Mouse (Mus musculus) liver, embryonic 13.5 days (tissue): ENCODE measurements around the gene Flnb. TPM values are rescaled to one million over a fixed set of nuclear protein-coding genes. Genes with fewer than 3 reads are reported as not detected.

Source experiments
- ATAC-seq: fragments of 200-750 bp; cut with Nextera tagmentation; 2 replicates; pipeline ENCODE4 v1.8.0; 2017; ENCODE audit warnings: low read depth, mild to moderate bottlenecking, moderate number of reproducible peaks, moderate library complexity
- DNase-seq: peaks from one replicate; pipeline ENCODE4 v3.0.0; 2022
- H3K27ac ChIP-seq: fragments of 300-500 bp; sonication (generic); 2 replicates; pipeline ENCODE4 v1.5.1; 2015; ENCODE audit warnings: moderate library complexity, mild to moderate bottlenecking, inconsistent platforms
- H3K27me3 ChIP-seq: fragments of 300-500 bp; sonication (generic); 2 replicates; pipeline ENCODE4 v1.6.1; 2015; ENCODE audit warnings: mild to moderate bottlenecking, inconsistent platforms
- H3K36me3 ChIP-seq: fragments of 300-500 bp; sonication (generic); 2 replicates; pipeline ENCODE4 v1.6.1; 2015; ENCODE audit warnings: mild to moderate bottlenecking, inconsistent platforms
- H3K4me1 ChIP-seq: fragments of 300-500 bp; sonication (generic); replicated peaks from 2 replicates; pipeline ENCODE4 v1.6.1; 2015; ENCODE audit warnings: inconsistent platforms
- H3K4me2 ChIP-seq: fragments of 300-500 bp; sonication (generic); 2 replicates; pipeline ENCODE4 v1.6.1; 2015; ENCODE audit warnings: inconsistent platforms, mild to moderate bottlenecking, moderate library complexity
- H3K4me3 ChIP-seq: fragments of 300-500 bp; sonication (generic); replicated peaks from 2 replicates; pipeline ENCODE4 v1.5.1; 2015; ENCODE audit warnings: mild to moderate bottlenecking, inconsistent platforms
- H3K9ac ChIP-seq: fragments of 300-500 bp; sonication (generic); 2 replicates; pipeline ENCODE4 v1.6.1; 2015; ENCODE audit warnings: mild to moderate bottlenecking, inconsistent platforms
- H3K9me3 ChIP-seq: fragments of 300-500 bp; sonication (generic); replicated peaks from 2 replicates; pipeline ENCODE4 v1.6.1; 2016; ENCODE audit warnings: inconsistent platforms
- WGBS: fragments of 180-500 bp; shearing (Covaris S2); methylation state at CpG from one replicate; pipeline ENCODE4 v1.1.7; 2015; ENCODE audit not compliant: insufficient replicate concordance; 5-methylcytosine and 5-hydroxymethylcytosine counted together
- polyA plus RNA-seq: library from polyadenylated mRNA; unstranded; fragments of >200 nt; fragmentation: Nextera tagmentation; extraction: Ambion mirVana; gene quantifications from 2 replicates; pipeline ENCODE4 v1.2.1, GENCODE M21; 2015

Flnb gene
- polyA plus RNA-seq, 1 experiment from 2014 or later, result 2.9 TPM

DNA sequence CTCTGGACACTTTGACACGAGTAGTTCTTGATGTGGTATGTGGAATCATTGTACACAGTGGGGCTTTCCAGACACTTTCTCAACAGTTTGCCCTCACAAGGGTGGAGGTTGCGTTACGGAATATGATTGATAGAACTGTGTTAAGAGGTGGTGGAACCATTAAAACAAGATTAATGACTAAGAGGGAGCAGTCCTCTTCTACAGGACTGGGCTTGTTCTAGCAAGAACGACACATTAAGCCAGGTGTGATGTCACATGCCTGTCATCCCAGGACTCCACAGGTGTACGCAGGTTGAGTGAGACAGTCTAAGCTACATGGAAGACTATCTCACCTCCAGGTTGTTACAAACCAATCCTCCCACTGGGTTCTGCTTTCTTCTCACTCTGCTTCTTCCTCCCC is 181.7 kb downstream of the Flnb start:
- Histone ChIP-seq H3K9ac (no peak overlapping the region), H3K4me1 (peaks cover 17% of the 10 kb centered on the region; the same call in 1 of the 2 replicates), H3K9me3 (no peaks in the 10 kb centered on the region), H3K27ac (no peak overlapping the region), H3K4me2 (no peak overlapping the region), H3K4me3 (no peak overlapping the region), H3K36me3 (no peaks in the 10 kb centered on the region), H3K27me3 (peaks cover 54% of the 10 kb centered on the region)
- no peak for ATAC-seq
- DNase-seq, result no peak
- 65% methylated on average over 5 of the region's 5 CpGs for WGBS

- 65% methylated on average over 5 of the region's 5 CpGs for WGBS
- ATAC-seq (no peak), DNase-seq (no peak)
- no peak overlapping the region for H3K4me2 ChIP-seq
- no peak overlapping the region for H3K9ac ChIP-seq
- peaks cover 17% of the 10 kb centered on the region; the same call in 1 of the 2 replicates for H3K4me1 ChIP-seq
- no peak overlapping the region for H3K4me3 ChIP-seq
- peaks cover 56% of the 10 kb centered on the region for H3K27me3 ChIP-seq
- no peak overlapping the region for H3K27ac ChIP-seq
- H3K9me3 ChIP-seq, result no peaks in the 10 kb centered on the region
- H3K36me3 ChIP-seq, result no peaks in the 10 kb centered on the region
Measured at GRCm38 (mm10) chr14:8000247-8000646, 182.5 kb downstream of the Flnb start.

Other genes starting within 250 kb of the Flnb start
- gene Gm3558, start 249.4 kb upstream of the Flnb start, polyA plus RNA-seq, result 0.07 TPM in 1 of 2 replicates, not detected in the other
- gene Gm10338, start 222.4 kb upstream of the Flnb start, polyA plus RNA-seq, result not detected in 2 replicates
- gene Gm10128, start 174.0 kb upstream of the Flnb start, polyA plus RNA-seq, result not detected in 2 replicates
- not detected in 2 replicates for gene Gm26661, start 26.4 kb upstream of the Flnb start, polyA plus RNA-seq
- gene Gm45521, start 139.3 kb downstream of the Flnb start, polyA plus RNA-seq, result not detected in 2 replicates
- gene Dnase1l3, start 176.6 kb downstream of the Flnb start, polyA plus RNA-seq, result 1.3 and 1.8 TPM in 2 replicates
- gene Abhd6, start 184.9 kb downstream of the Flnb start, polyA plus RNA-seq, result 9.3 and 9.9 TPM in 2 replicates